Mouse (Mus musculus): ENCODE measurements around the gene Scgb1a1.

DNA sequence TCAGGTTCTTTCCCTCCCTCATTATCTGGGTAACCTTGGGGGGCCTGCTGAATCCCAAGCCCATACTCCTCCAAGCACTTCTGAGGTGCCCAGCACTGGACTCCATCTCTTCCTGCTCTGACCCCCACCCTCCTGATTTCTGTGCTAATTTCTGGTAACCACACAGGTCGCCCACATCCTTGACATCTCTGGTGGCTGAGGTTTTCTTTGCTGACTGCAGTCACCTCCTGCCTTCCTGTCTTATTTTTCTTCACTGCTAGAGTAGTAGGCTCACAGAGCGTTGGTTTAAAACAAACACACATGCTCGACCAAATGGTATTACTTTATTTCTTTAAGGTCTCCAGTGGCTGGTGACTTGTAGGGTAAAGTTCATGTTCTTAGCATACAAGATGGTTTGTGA, 49.6 kb downstream of the Scgb1a1 start:
- no peak for TF ChIP-seq POLR2A (IDR thresholded peaks at IDR 0.05; ENCODE audit: extremely low read depth, insufficient read depth, low read length)
- no peak for TF ChIP-seq CTCF (IDR thresholded peaks at IDR 0.05; ENCODE audit: extremely low read depth, insufficient read depth, low read length)

Data from cortical plate, adult 2 months (tissue).